Mouse (Mus musculus) C2C12 (cell line): ENCODE data around the gene Cntnap2.

Source experiments
- CTCF ChIP-seq: IDR thresholded peaks from one replicate; pipeline ENCODE4 v1.5.1; 2011; ENCODE audit not compliant: control insufficient read depth, insufficient read depth, insufficient read length
- FOSL1 ChIP-seq: IDR thresholded peaks from one replicate; pipeline ENCODE4 v1.8.0; 2011; ENCODE audit warnings: mild to moderate bottlenecking, low read length; ENCODE audit not compliant: poor library complexity, insufficient read depth, severe bottlenecking
- MAX ChIP-seq: IDR thresholded peaks from one replicate; pipeline ENCODE4 v1.6.1; 2011; ENCODE audit warnings: mild to moderate bottlenecking, control low read depth
- MYOD1 ChIP-seq: IDR thresholded peaks from one replicate; pipeline ENCODE4 v1.6.1; 2011; ENCODE audit warnings: low read depth; ENCODE audit not compliant: control insufficient read depth, insufficient read length
- MYOG ChIP-seq: IDR thresholded peaks from one replicate; pipeline ENCODE4 v1.6.1; 2011; ENCODE audit not compliant: control insufficient read depth, insufficient read length; ENCODE audit errors: extremely low read depth

DNA sequence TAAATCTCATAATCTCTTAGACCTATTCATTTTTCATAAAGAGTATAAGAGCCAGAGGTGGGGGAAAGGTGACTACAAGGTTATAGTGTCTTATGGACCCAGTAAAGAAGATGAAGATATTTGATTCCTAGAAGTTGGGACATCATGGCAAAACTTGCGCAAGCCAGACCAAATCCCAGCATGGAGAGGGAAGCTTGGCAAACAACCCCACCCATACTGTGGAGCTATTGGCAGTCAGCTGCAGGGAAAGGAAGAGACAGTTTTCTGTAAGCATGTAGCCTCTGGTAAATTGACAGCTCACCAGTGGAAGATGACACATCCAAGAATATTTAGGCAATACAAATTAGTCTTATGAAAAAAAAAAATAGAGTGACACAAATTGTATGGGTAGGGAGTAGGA is 931.9 kb downstream of the Cntnap2 start:
- TF ChIP-seq CTCF (no peak), MYOD1 (no peak), MAX (no peak), FOSL1 (no peak), MYOG (no peak)
